Mouse (Mus musculus): ENCODE data around the gene 9230102O04Rik. TPM values are rescaled to one million over a fixed set of nuclear protein-coding genes. Genes with fewer than 3 reads are reported as not detected.

The 9230102O04Rik gene
- polyA plus RNA-seq, 1 experiment from 2014 or later, result 3.3 TPM

- DNase-seq (ENCODE audit: low spot score) (peak; percentile 50), ATAC-seq (ENCODE audit: low FRiP score) (no peak)
- no peak overlapping the region for H3K4me2 ChIP-seq (replicated peaks; ENCODE audit: low read depth, low read length)
- no peaks in the 10 kb centered on the region for H3K36me3 ChIP-seq (ENCODE audit: control insufficient read depth, insufficient read depth, low read length)
- no peak overlapping the region for H3K4me3 ChIP-seq (ENCODE audit: low read depth, low read length)
- peaks cover 3% of the 10 kb centered on the region for H3K4me1 ChIP-seq (replicated peaks; ENCODE audit: control insufficient read depth, insufficient read depth, low read length)
- H3K9ac ChIP-seq (ENCODE audit: low read depth, low read length), result no peak overlapping the region
- H3K27me3 ChIP-seq (ENCODE audit: control insufficient read depth, insufficient read depth, low read length), result peaks cover 58% of the 10 kb centered on the region
- 2% methylated on average over 8 of the region's 8 CpGs for WGBS
- no peaks in the 10 kb centered on the region for H3K9me3 ChIP-seq (ENCODE audit: control insufficient read depth, low read length)
- no peak overlapping the region for H3K27ac ChIP-seq (ENCODE audit: low read depth, low read length)
Measured at GRCm38 (mm10) chr2:9897846-9898245, 8.5 kb upstream of the 9230102O04Rik start.

- DNase-seq (ENCODE audit: low spot score) (peak; percentile 53), ATAC-seq (ENCODE audit: low FRiP score) (no peak; the same call in 1 of the 2 replicates)
- no peak overlapping the region; the same call in 1 of the 2 replicates for H3K4me2 ChIP-seq (replicated peaks; ENCODE audit: low read depth, low read length)
- H3K9ac ChIP-seq (ENCODE audit: low read depth, low read length), result no peak overlapping the region
- H3K27me3 ChIP-seq (ENCODE audit: control insufficient read depth, insufficient read depth, low read length), result peaks cover 66% of the 10 kb centered on the region
- no peak overlapping the region for H3K27ac ChIP-seq (ENCODE audit: low read depth, low read length)
- H3K36me3 ChIP-seq (ENCODE audit: control insufficient read depth, insufficient read depth, low read length), result no peaks in the 10 kb centered on the region
- H3K9me3 ChIP-seq (ENCODE audit: control insufficient read depth, low read length), result no peaks in the 10 kb centered on the region
- peaks cover 3% of the 10 kb centered on the region for H3K4me1 ChIP-seq (replicated peaks; ENCODE audit: control insufficient read depth, insufficient read depth, low read length)
- no peak overlapping the region for H3K4me3 ChIP-seq (ENCODE audit: low read depth, low read length)
- WGBS, result under 1% methylated on average over 22 of the region's 22 CpGs
Measured at GRCm38 (mm10) chr2:9896097-9896770, 6.9 kb upstream of the 9230102O04Rik start.

- no peaks in the 10 kb centered on the region for H3K9me3 ChIP-seq (ENCODE audit: control insufficient read depth, low read length)
- no peak overlapping the region for H3K27ac ChIP-seq (ENCODE audit: low read depth, low read length)
- H3K36me3 ChIP-seq (ENCODE audit: control insufficient read depth, insufficient read depth, low read length), result no peaks in the 10 kb centered on the region
- H3K4me3 ChIP-seq (ENCODE audit: low read depth, low read length), result no peak overlapping the region
- no peak overlapping the region for H3K4me2 ChIP-seq (replicated peaks; ENCODE audit: low read depth, low read length)
- 2% methylated on average over 19 of the region's 19 CpGs for WGBS
- no peak overlapping the region for H3K9ac ChIP-seq (ENCODE audit: low read depth, low read length)
- peaks cover 78% of the 10 kb centered on the region for H3K27me3 ChIP-seq (ENCODE audit: control insufficient read depth, insufficient read depth, low read length)
- ATAC-seq (ENCODE audit: low FRiP score) (0 out of 2 replicates have a peak, but pooled peaks have one; percentile 4), DNase-seq (ENCODE audit: low spot score) (peak; percentile 42)
- H3K4me1 ChIP-seq (replicated peaks; ENCODE audit: control insufficient read depth, insufficient read depth, low read length), result peaks cover 3% of the 10 kb centered on the region
Measured at GRCm38 (mm10) chr2:9894836-9895593, 5.7 kb upstream of the 9230102O04Rik start.

GRCm38 (mm10) chr2:9893272-9893953, 4.1 kb upstream of the 9230102O04Rik start:
- Histone ChIP-seq H3K4me3 (ENCODE audit: low read depth, low read length) (no peak overlapping the region), H3K27me3 (ENCODE audit: control insufficient read depth, insufficient read depth, low read length) (peaks cover 87% of the 10 kb centered on the region), H3K9me3 (ENCODE audit: control insufficient read depth, low read length) (no peaks in the 10 kb centered on the region), H3K4me1 (replicated peaks; ENCODE audit: control insufficient read depth, insufficient read depth, low read length) (peaks cover 5% of the 10 kb centered on the region), H3K4me2 (replicated peaks; ENCODE audit: low read depth, low read length) (no peak overlapping the region), H3K36me3 (ENCODE audit: control insufficient read depth, insufficient read depth, low read length) (no peaks in the 10 kb centered on the region), H3K27ac (ENCODE audit: low read depth, low read length) (no peak overlapping the region), H3K9ac (ENCODE audit: low read depth, low read length) (no peak overlapping the region)
- DNase-seq (ENCODE audit: low spot score), result peak; percentile 47
- WGBS, result under 1% methylated on average over 6 of the region's 6 CpGs
- peak; percentile 48 for ATAC-seq (ENCODE audit: low FRiP score)

GRCm38 (mm10) chr2:9892541-9892940, 3.2 kb upstream of the 9230102O04Rik start:
- H3K4me3 ChIP-seq (ENCODE audit: low read depth, low read length), result no peak overlapping the region
- H3K9ac ChIP-seq (ENCODE audit: low read depth, low read length), result no peak overlapping the region
- H3K36me3 ChIP-seq (ENCODE audit: control insufficient read depth, insufficient read depth, low read length), result no peaks in the 10 kb centered on the region
- H3K4me2 ChIP-seq (replicated peaks; ENCODE audit: low read depth, low read length), result no peak overlapping the region
- H3K27me3 ChIP-seq (ENCODE audit: control insufficient read depth, insufficient read depth, low read length), result peaks cover 86% of the 10 kb centered on the region
- DNase-seq (ENCODE audit: low spot score), result peak; percentile 33
- 7% methylated on average over 7 of the region's 7 CpGs for WGBS
- H3K4me1 ChIP-seq (replicated peaks; ENCODE audit: control insufficient read depth, insufficient read depth, low read length), result peaks cover 5% of the 10 kb centered on the region
- no peak overlapping the region for H3K27ac ChIP-seq (ENCODE audit: low read depth, low read length)
- ATAC-seq (ENCODE audit: low FRiP score), result no peak
- H3K9me3 ChIP-seq (ENCODE audit: control insufficient read depth, low read length), result no peaks in the 10 kb centered on the region

- H3K36me3 ChIP-seq (ENCODE audit: control insufficient read depth, insufficient read depth, low read length), result no peaks in the 10 kb centered on the region
- DNase-seq (ENCODE audit: low spot score) (peak; percentile 44), ATAC-seq (ENCODE audit: low FRiP score) (no peak)
- peaks cover 2% of the 10 kb centered on the region for H3K4me1 ChIP-seq (replicated peaks; ENCODE audit: control insufficient read depth, insufficient read depth, low read length)
- peaks cover 84% of the 10 kb centered on the region for H3K27me3 ChIP-seq (ENCODE audit: control insufficient read depth, insufficient read depth, low read length)
- H3K27ac ChIP-seq (ENCODE audit: low read depth, low read length), result no peak overlapping the region
- H3K9me3 ChIP-seq (ENCODE audit: control insufficient read depth, low read length), result no peaks in the 10 kb centered on the region
- H3K9ac ChIP-seq (ENCODE audit: low read depth, low read length), result no peak overlapping the region
- no peak overlapping the region for H3K4me2 ChIP-seq (replicated peaks; ENCODE audit: low read depth, low read length)
- under 1% methylated on average over 5 of the region's 5 CpGs for WGBS
- H3K4me3 ChIP-seq (ENCODE audit: low read depth, low read length), result no peak overlapping the region
Measured at GRCm38 (mm10) chr2:9890906-9891305, 1.6 kb upstream of the 9230102O04Rik start.

- no peak overlapping the region for H3K4me2 ChIP-seq (replicated peaks; ENCODE audit: low read depth, low read length)
- H3K4me1 ChIP-seq (replicated peaks; ENCODE audit: control insufficient read depth, insufficient read depth, low read length), result 0 out of 2 replicates have a peak, but pooled peaks cover 2% of the 10 kb centered on the region
- H3K27ac ChIP-seq (ENCODE audit: low read depth, low read length), result no peak overlapping the region
- peaks cover 84% of the 10 kb centered on the region for H3K27me3 ChIP-seq (ENCODE audit: control insufficient read depth, insufficient read depth, low read length)
- DNase-seq (ENCODE audit: low spot score), result peak; percentile 33
- no peak overlapping the region for H3K4me3 ChIP-seq (ENCODE audit: low read depth, low read length)
- no peaks in the 10 kb centered on the region for H3K9me3 ChIP-seq (ENCODE audit: control insufficient read depth, low read length)
- no peak for ATAC-seq (ENCODE audit: low FRiP score)
- no peaks in the 10 kb centered on the region for H3K36me3 ChIP-seq (ENCODE audit: control insufficient read depth, insufficient read depth, low read length)
- 7% methylated on average over 8 of the region's 8 CpGs for WGBS
- no peak overlapping the region for H3K9ac ChIP-seq (ENCODE audit: low read depth, low read length)
Measured at GRCm38 (mm10) chr2:9890251-9890650, 911 bp upstream of the 9230102O04Rik start.

- ATAC-seq (ENCODE audit: low FRiP score) (no peak), DNase-seq (ENCODE audit: low spot score) (peak; percentile 44)
- Histone ChIP-seq H3K27me3 (ENCODE audit: control insufficient read depth, insufficient read depth, low read length) (peaks cover 83% of the 10 kb centered on the region), H3K36me3 (ENCODE audit: control insufficient read depth, insufficient read depth, low read length) (no peaks in the 10 kb centered on the region), H3K4me3 (ENCODE audit: low read depth, low read length) (peak within 1 kb of the TSS; percentile 13), H3K4me1 (replicated peaks; ENCODE audit: control insufficient read depth, insufficient read depth, low read length) (0 out of 2 replicates have a peak, but pooled peaks cover 2% of the 10 kb centered on the region), H3K9me3 (ENCODE audit: control insufficient read depth, low read length) (no peaks in the 10 kb centered on the region), H3K27ac (ENCODE audit: low read depth, low read length) (no peak within 1 kb of the TSS), H3K4me2 (replicated peaks; ENCODE audit: low read depth, low read length) (no peak within 1 kb of the TSS; the same call in 1 of the 2 replicates), H3K9ac (ENCODE audit: low read depth, low read length) (no peak within 1 kb of the TSS)
- WGBS, result 1% methylated on average over 23 of the region's 23 CpGs
Measured at GRCm38 (mm10) chr2:9889651-9890183, 377 bp upstream of the 9230102O04Rik start, which contains the start of gene Gata3. Gene Gata3 (minus strand): TSS chr2:9890034.
